Mouse (Mus musculus) liver (tissue): ENCODE results near the gene Arpin.

Experiments used
- DNase-seq: peaks from one replicate; pipeline ENCODE4 v3.0.0-alpha.2; 2020; ENCODE audit warnings: mixed read lengths

The Arpin gene

DNA sequence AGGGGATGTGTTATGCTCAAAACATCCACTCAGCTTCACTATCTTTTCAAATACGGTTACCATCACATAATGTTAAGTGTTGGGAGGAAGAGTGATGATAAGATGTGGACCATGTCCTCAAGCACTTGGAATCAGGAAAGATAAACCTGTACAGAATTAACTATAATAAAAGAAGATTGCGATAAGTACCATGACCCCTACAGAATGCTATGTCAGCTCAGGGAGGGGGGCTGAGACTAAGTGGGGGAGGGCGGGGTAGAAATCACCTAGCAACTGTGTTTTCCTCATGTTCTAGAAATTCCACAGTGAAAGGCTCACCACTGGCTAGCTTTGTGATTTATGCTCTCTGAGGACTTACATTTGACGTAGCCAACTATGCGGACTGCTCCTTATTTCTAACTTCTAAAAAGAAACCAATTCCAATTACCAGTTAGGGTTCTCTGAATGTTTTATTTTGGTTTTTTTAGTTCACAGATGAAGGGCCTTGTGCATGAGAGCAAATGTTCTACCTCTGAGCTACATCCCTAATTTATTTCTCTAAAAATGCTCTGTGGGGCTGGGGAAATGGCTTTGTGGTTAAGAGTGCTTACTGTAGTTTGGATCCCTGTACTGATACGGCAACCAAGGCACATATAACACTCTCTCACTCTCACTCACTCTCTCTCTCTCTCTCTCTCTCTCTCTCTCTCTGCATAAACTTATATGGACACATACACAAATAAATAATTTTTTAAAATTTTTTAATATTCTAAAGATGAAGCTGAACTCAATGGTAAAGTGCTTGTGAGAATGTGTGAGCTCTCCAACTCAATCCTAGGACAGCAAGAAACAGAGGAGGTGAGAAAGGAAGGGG, 42.4 kb downstream of the Arpin start:
- no peak for DNase-seq

- no peak for DNase-seq
These were observed 44.5 kb downstream of the Arpin start for GRCm38 (mm10) chr7:79890436-79891221.

DNA sequence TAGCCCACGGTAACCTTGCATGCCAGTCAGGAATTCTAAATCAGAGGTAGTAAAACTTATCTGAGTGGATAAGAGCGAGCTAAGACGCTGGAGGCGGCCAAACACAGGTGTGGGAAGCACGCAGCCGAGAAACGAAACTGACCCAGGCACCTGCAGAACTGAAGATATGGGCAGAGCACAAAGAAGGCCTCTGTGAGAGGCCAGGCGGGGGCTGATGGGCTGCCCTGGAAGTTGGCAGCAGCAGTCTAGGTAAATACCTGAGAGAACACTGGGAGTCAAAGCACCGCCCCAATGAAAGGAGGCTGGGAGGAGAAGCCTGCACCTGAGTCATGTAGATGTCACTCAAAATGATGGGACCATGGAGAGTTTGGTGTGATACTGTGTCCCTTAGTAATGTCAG, 46.6 kb downstream of the Arpin start:
- DNase-seq = no peak

GRCm38 (mm10) chr7:79883613-79884334, 51.4 kb downstream of the Arpin start:
- no peak for DNase-seq

GRCm38 (mm10) chr7:79881901-79882300, 53.3 kb downstream of the Arpin start:
- no peak for DNase-seq

- no peak for DNase-seq
These were observed 54.2 kb downstream of the Arpin start for GRCm38 (mm10) chr7:79880998-79881397.

DNA sequence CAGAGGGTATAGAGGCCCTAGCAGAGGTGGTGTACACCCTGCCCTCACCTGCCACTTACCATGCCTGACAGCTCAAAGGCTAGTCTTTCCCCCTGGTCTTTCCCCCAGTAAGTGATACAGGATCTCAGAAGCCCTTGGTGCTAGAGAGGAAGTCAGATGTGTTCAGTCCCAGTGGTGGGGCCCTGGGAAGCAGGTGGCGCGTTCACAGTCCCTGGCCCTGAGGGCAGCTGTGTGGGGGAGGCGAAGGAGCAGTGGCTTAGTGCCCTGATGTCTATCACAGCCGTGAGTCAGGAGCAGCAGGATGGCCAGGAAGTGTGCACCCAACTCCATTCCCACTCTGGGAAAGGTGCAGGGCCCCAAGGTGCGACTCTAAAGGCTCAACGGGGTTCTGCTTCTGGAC, 55.1 kb downstream of the Arpin start:
- no peak for DNase-seq

DNA sequence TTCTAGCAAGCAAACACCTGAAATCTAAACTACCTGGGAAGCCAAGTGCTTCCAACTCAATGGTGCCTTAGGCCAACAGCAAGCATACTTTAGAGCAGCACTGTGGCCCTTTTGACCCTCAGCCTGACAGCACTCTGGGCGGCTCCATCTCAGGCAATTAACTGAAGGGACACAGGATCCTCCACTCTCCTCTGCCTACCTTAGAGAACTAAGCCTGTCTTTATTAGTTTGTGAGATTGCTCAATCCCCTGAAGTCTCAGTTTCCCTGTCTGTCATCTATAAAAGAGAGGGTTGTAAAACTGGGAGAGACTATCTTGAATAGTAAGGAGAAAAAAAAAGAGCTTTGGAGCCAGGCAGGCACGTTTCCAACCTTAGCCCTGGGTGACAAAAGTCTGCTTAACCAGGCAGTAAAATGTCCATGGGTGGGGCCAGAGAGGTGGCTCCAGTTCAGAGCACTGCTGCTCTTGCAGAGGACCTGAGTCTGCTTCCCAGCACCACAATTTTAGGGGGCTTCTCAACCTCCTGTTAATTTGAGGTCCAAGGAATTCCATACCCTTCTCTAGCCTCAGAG, 56.6 kb downstream of the Arpin start:
- DNase-seq = no peak
